In genomic region chr19:10049533-10049932, GRCm38 (mm10) we compare ENCODE assay signal across 18 mouse cellular contexts. TPM values are rescaled to one million over a fixed set of nuclear protein-coding genes. Genes with fewer than 3 reads are reported as not detected.
"Had no signal": no experiment of that assay in that cellular context is flagged by ENCODE, and none has a peak within 500 bp of the region (broad histone marks: within the 10 kb centered on the region; RNA-seq: fewer than 3 reads in every experiment).

No protein-coding gene starts in this region.

- H3K27ac ChIP-seq: layer of hippocampus, adult 2 months; limb, embryonic 13.5 days; liver, embryonic 14.5 days; midbrain, embryonic 15.5 days; neural tube, embryonic 13.5 days had no signal

- ATAC-seq: midbrain, embryonic 15.5 days had no signal

- DNase-seq: kidney, postnatal 10 days; kidney, postnatal 4 days; left cerebral cortex, postnatal 4 days; lung, adult 18-20 months; lung, postnatal 10 days; retina, postnatal 1 day; right cerebral cortex, postnatal 4 days; spleen, adult 18-20 months; thymus, adult 2 months; thymus, postnatal 25 days had no signal

- H3K9me3 ChIP-seq: limb, embryonic 13.5 days; midbrain, embryonic 15.5 days; neural tube, embryonic 13.5 days had no signal

- H3K27me3 ChIP-seq: limb, embryonic 13.5 days; midbrain, embryonic 15.5 days; neural tube, embryonic 13.5 days had no signal

- H3K9ac ChIP-seq: limb, embryonic 13.5 days; liver, embryonic 14.5 days; midbrain, embryonic 15.5 days; neural tube, embryonic 13.5 days had no signal

- H3K4me2 ChIP-seq: limb, embryonic 13.5 days; midbrain, embryonic 11.5 days; midbrain, embryonic 15.5 days; neural tube, embryonic 13.5 days had no signal

- H3K36me3 ChIP-seq: midbrain, embryonic 15.5 days had no signal

- H3K4me1 ChIP-seq: midbrain, embryonic 15.5 days; neural tube, embryonic 13.5 days had no signal

- H3K4me3 ChIP-seq: layer of hippocampus, adult 2 months; limb, embryonic 13.5 days; midbrain, embryonic 15.5 days; neural tube, embryonic 13.5 days had no signal

RNA-seq across cellular contexts. Expression of gene Fads3, which starts 8.2 kb away (rescaled TPM):
- total RNA-seq: monocyte, adult 5-6 weeks had no signal

RNA-seq across cellular contexts. Expression of gene Best1, which starts 48.1 kb away (rescaled TPM):
- total RNA-seq: liver, adult 2 months; monocyte, adult 5-6 weeks had no signal
